In genomic region chr16:31316246-31317143, GRCm38 (mm10) we compare ENCODE assay signal across 9 mouse cellular contexts. TPM values are rescaled to one million over a fixed set of nuclear protein-coding genes. Genes with fewer than 3 reads are reported as not detected.
A peak's percentile ranks its signal among the peaks of the same experiment; 100 is the strongest.
DNase-seq lines count a peak whose midpoint lies in the region; ATAC-seq and TF ChIP-seq lines count a peak whose summit lies in the region.
"Not testable (repeated sequence)": the region's sequence is repeated elsewhere in the genome, so short reads cannot be mapped to it uniquely, and the experiment has no call there.
"Had no signal": no experiment of that assay in that cellular context is flagged by ENCODE, and none has a peak within 500 bp of the region (broad histone marks: within the 10 kb centered on the region; RNA-seq: fewer than 3 reads in every experiment).

No protein-coding gene starts in this region.

- H3K4me1 ChIP-seq in heart, postnatal 0 days (ENCODE audit: control insufficient read depth, insufficient read depth); lung, embryonic 14.5 days (ENCODE audit: insufficient read depth): not testable (repeated sequence)
- peaks cover 13% of the 10 kb centered on the region; the same call in 1 of the 2 replicates for H3K4me1 ChIP-seq in neural tube, embryonic 15.5 days

- H3K9me3 ChIP-seq in heart, postnatal 0 days (replicated peaks; ENCODE audit: control insufficient read depth, low read length); lung, embryonic 14.5 days (ENCODE audit: low read depth, low read length); neural tube, embryonic 15.5 days (replicated peaks): not testable (repeated sequence)

- not testable (repeated sequence) for H3K36me3 ChIP-seq in heart, postnatal 0 days (replicated peaks; ENCODE audit: control insufficient read depth, insufficient read depth, low read length); lung, embryonic 14.5 days (ENCODE audit: insufficient read depth); neural tube, embryonic 15.5 days

- peak; percentile 41 for DNase-seq in 3T3-L1 (ENCODE audit: low read depth, low spot score)
- peak; percentile 4 for DNase-seq in cerebellum, adult 9-11 months
- peak; percentile 48 to 61 for DNase-seq in gastrocnemius, adult 8-10 months (ENCODE audit: low spot score in 2 of 2)
- DNase-seq in heart, postnatal 0 days (ENCODE audit: low spot score) = peak; percentile 68
- peak; percentile 42 for DNase-seq in kidney, adult 11 months
- peak; percentile 50 to 64 for DNase-seq in kidney, postnatal 4 days
- peak; percentile 68 for DNase-seq in lung, embryonic 14.5 days

- not testable (repeated sequence) for H3K9ac ChIP-seq in heart, postnatal 0 days (replicated peaks; ENCODE audit: low read depth, low read length); lung, embryonic 14.5 days; neural tube, embryonic 15.5 days (replicated peaks)

- H3K4me3 ChIP-seq in heart, postnatal 0 days (ENCODE audit: low read depth, low read length); lung, embryonic 14.5 days (ENCODE audit: low read depth, low read length); neural tube, embryonic 15.5 days (replicated peaks): not testable (repeated sequence)

- not testable (repeated sequence) for TF ChIP-seq CTCF in heart, postnatal 0 days (IDR thresholded peaks at IDR 0.05; ENCODE audit: low read depth); lung, embryonic 14.5 days (IDR thresholded peaks at IDR 0.05; ENCODE audit: low read depth)

- H3K4me2 ChIP-seq in heart, postnatal 0 days (ENCODE audit: low read depth, low read length); lung, embryonic 14.5 days; neural tube, embryonic 15.5 days: not testable (repeated sequence)

- H3K27me3 ChIP-seq in heart, postnatal 0 days (ENCODE audit: control insufficient read depth, insufficient read depth, low read length); lung, embryonic 14.5 days (ENCODE audit: insufficient read depth, low read length); neural tube, embryonic 15.5 days (replicated peaks): not testable (repeated sequence)

- H3K27ac ChIP-seq in heart, postnatal 0 days (ENCODE audit: low read depth) = peak overlapping the region; percentile 56
- H3K27ac ChIP-seq in lung, embryonic 14.5 days (ENCODE audit: low read depth) = not testable (repeated sequence)
- H3K27ac ChIP-seq in neural tube, embryonic 15.5 days (replicated peaks) = 0 out of 2 replicates have a peak overlapping the region, but pooled peaks have one; percentile 33

- not testable (repeated sequence) for TF ChIP-seq EP300 in heart, postnatal 0 days (IDR thresholded peaks at IDR 0.05; ENCODE audit: low read depth)

- WGBS in heart, postnatal 0 days = 31% methylated on average over 11 of the region's 12 CpGs
- WGBS in lung, embryonic 14.5 days = 36% methylated on average over 12 of the region's 12 CpGs
- 74% methylated on average over 12 of the region's 12 CpGs for WGBS in neural tube, embryonic 15.5 days

- ATAC-seq in heart, postnatal 0 days (ENCODE audit: insufficient read depth, low read depth) = peak; percentile 69
- ATAC-seq in lung, embryonic 14.5 days (ENCODE audit: insufficient read depth) = peak; percentile 42; the same call in 1 of the 2 replicates
- not testable (repeated sequence) for ATAC-seq in neural tube, embryonic 15.5 days (ENCODE audit: low FRiP score)

RNA-seq across cellular contexts. Expression of gene Apod, which starts 1.9 kb away (rescaled TPM):
- total RNA-seq in gastrocnemius, adult 8-10 months (2022) = 10 to 100 TPM; 12.2 to 60.0 (median 32.3) TPM
- not detected in 2 replicates for total RNA-seq in heart, postnatal 0 days (2014; rRNA removed; ENCODE audit: low replicate concordance)
- 0.51 and 0.75 TPM in 2 replicates for polyA plus RNA-seq in heart, postnatal 0 days (2015; fragmentation: Nextera tagmentation; extraction: Ambion mirVana)
- polyA plus RNA-seq in lung, embryonic 14.5 days (2014; fragmentation: Nextera tagmentation; extraction: Ambion mirVana) = not detected in 2 replicates
- 48.8 and 54.0 TPM in 2 replicates for polyA plus RNA-seq in neural tube, embryonic 15.5 days (2015; fragmentation: Nextera tagmentation; extraction: Ambion mirVana)
- total RNA-seq: granulocyte monocyte progenitor cell, adult 5-6 weeks had no signal

RNA-seq across cellular contexts. Expression of gene Ppp1r2, which starts 41.4 kb away (rescaled TPM):
- 10 to 100 TPM; 71.4 to 96.4 (median 80.9) TPM for total RNA-seq in gastrocnemius, adult 8-10 months (2022)
- 83.5 and 87.1 TPM in 2 replicates for total RNA-seq in heart, postnatal 0 days (2014; rRNA removed; ENCODE audit: low replicate concordance)
- 114 and 125 TPM in 2 replicates for polyA plus RNA-seq in heart, postnatal 0 days (2015; fragmentation: Nextera tagmentation; extraction: Ambion mirVana)
- polyA plus RNA-seq in lung, embryonic 14.5 days (2014; fragmentation: Nextera tagmentation; extraction: Ambion mirVana) = 102 and 104 TPM in 2 replicates
- 121 and 123 TPM in 2 replicates for polyA plus RNA-seq in neural tube, embryonic 15.5 days (2015; fragmentation: Nextera tagmentation; extraction: Ambion mirVana)

Comparison
In these comparisons a context has a peak if more than half of its experiments do, and no peak if none do; other contexts are left out.
1. DNase-seq: peak in every context shown above with its lines; median percentile 68 in heart, postnatal 0 days; 68 in lung, embryonic 14.5 days; 57 in kidney, postnatal 4 days; 54 in gastrocnemius, adult 8-10 months; 42 in kidney, adult 11 months; 41 in 3T3-L1; 4 in cerebellum, adult 9-11 months.
2. RNA of gene Apod, which starts 1.9 kb away (polyA plus RNA-seq): 48.8 to 54.0 TPM in neural tube, embryonic 15.5 days; 0.51 to 0.75 TPM in heart, postnatal 0 days and not detected in lung, embryonic 14.5 days; every median in the first group is over 10 times any median in the second.